Mouse (Mus musculus) granulocyte monocyte progenitor cell, adult 5-6 weeks (primary cell): ENCODE measurements around the gene Kansl3. TPM values are rescaled to one million over a fixed set of nuclear protein-coding genes. Genes with fewer than 3 reads are reported as not detected.

Experiments
- ATAC-seq: replicated peaks from 2 replicates; pipeline ENCODE4 v1.8.0; 2016; ENCODE audit warnings: mild to moderate bottlenecking, moderate TSS enrichment, inconsistent platforms; ENCODE audit not compliant: poor library complexity, severe bottlenecking
- total RNA-seq, 2 experiments: library from RNA; stranded (forward) in 1 of 2; stranded (reverse) in 1 of 2; fragments of 200-712, 200-1000 nt in 1 of 2; fragments of >200 nt in 1 of 2; fragmentation: Nextera tagmentation in 1 of 2; gene quantifications; 2 replicates each; pipeline ENCODE4 v1.2.3; 2014 to 2017

Kansl3 gene
- total RNA-seq (2014; fragmentation: Nextera tagmentation) (37.2 and 57.8 TPM in 2 replicates), total RNA-seq (2017) (36.9 and 40.2 TPM in 2 replicates)

DNA sequence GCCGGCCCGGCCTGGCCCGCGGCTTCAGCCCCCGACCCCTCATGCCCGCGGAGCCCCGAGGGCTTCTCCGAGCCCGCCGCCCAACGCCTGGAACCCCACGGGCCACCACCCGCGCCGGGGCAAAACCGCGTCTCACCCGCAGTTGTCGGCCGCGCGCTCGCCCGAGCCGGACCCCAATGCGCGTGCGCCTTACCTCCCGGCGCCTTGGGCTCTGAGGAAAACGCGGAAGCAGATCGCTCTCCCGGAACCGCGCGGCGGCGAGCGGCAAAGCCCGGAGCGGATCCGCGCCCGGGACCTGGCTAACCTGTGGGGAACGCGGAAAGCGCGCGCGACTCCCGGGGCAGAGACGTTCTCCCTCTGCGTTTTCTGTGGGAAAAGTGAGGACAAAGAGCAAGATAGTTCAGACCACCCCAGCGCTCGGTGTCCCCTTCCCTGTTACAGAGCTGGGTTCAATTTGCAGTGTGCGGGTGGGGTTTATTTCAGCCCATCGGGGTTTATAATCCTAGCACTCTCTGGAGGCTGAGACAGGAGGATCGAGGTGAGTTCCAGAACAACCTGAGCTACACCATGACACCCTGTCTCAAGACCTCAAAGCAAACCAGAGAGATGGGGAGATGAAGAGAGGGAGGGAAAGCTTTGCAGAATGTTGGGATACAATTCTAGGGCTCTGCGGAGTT is at the start of gene Kansl3:
TSS of gene Kansl3 (minus strand) at position 213 of the 677 bp plus-strand sequence.
- ATAC-seq: peak; percentile 92

DNA sequence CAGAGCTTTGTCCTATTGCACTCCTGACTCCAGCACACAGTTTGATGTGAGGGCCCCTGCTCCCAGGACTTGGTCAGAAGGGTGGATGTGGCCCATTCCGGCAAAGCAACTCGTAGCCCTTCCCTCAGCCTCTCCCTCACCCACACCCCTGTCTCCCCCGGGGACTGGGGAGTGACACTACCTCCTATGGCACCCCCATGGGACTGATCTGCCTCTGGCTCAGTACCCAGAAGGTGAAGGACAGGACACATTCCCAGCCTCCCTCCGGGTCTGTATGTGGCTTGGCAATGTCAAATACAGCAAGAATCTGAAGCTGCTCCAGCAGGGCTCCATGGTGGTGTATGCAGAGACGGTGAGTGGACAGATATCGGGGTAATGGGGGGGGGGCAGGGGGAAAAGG is 35.5 kb upstream of the Kansl3 start:
- ATAC-seq: no peak

GRCm38 (mm10) chr1:36401509-36401908 is 32.5 kb upstream of the Kansl3 start:
- no peak for ATAC-seq

DNA sequence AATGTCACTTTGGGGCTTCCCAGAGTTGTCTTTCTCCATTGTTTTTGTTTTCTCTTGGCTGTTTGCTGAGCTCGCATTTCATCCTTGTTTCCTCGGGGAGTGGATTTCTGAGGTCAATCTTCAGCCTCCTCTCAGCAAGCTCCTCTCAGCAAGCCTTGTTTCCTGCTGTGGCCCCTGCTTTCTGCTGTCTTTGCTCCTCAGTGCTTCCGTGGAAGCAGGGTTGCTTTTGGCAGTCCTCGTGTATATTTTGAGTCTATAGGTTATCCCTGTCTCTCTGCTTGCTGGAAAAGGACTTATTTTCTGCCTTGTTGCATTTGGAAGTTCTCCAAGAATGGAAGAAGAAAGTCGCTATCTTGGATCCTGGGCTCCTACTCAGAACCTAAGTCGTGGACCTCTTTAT is 28.1 kb upstream of the Kansl3 start:
- ATAC-seq: no peak

- ATAC-seq: no peak
Observed at GRCm38 (mm10) chr1:36379582-36379981, 10.6 kb upstream of the Kansl3 start.

DNA sequence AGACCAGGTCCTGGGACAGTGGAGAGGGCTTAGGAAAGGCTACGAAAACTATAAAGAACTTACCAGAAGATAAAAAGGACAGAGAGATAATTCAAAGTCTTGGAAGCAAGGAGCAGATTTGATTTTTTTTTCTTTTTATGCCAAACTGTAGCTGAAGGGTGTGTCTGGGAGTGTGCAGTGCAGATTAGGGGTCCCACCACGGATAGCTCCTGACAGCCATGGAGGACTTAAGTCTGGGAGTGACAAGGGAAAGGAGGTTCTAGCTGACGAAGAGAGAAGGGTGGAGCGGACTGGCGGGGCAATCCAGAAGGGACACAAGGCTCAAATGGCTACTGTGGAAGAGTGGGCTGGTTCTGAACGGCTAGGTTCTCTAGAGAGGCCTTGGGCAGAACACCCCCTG is 9.9 kb upstream of the Kansl3 start:
- ATAC-seq: no peak

GRCm38 (mm10) chr1:36371934-36372845 is 3.2 kb upstream of the Kansl3 start, which contains the start of gene Fer1l5:
TSS of gene Fer1l5 (plus strand) at chr1:36372291.
- ATAC-seq: no peak

DNA sequence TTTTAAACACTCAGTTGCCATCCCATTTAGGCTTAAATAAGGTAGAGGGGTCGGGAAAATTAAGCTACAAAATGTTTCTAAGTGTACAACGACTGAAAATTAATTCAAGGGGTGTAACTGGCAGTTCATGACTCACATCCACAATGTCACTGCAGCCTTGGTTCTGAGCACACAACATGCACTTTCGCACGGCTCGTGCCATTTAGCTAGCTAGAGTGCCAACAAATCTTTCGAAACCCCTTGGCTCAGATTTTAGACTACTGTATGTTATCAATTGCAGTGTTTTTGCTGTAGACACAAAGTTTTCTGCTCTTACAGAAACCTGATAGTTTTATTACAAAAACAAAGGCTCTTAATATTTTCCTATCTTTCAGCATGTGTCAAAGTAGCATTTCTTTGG is 1.9 kb upstream of the Kansl3 start:
- ATAC-seq: no peak

- ATAC-seq: peak; percentile 30
Observed at GRCm38 (mm10) chr1:36368112-36368968, 641 bp downstream of the Kansl3 start.

GRCm38 (mm10) chr1:36367698-36368097 is 1.3 kb downstream of the Kansl3 start:
- no peak for ATAC-seq

DNA sequence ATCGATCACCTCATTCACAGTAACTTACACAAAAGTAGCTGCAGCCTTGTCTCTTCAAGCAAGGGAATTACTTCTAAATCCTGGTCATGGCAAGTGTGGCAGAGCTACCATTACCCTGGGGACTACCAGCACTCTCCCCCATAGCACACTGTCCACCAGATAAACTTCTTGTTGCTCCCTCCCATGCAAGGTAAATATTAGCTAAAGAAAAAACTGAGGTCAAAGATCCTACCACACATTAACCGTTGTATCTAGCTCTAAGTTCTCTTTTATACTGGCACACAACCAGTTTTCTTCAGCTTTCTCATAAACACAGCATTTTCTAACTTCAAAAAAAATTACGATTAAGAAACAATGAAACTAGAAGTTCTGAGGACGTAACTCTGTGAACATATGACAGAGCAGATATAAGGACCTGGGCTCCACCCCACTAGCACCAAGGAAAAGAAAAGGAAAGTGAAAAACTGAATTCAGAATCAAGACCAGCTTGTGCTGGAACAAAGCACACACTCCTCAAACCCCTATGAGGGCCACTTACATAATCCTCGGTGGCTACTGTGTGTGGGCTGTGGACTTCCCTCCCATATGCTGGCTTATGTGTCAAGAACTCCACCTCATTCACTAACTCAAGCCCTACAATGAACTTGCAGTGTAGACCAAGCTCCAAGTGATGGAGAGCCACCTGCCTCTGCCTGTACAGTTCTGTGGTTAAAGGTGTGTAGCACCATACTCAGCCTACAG is 11.9 kb downstream of the Kansl3 start:
- peak; percentile 40 for ATAC-seq

GRCm38 (mm10) chr1:36352351-36352750 is 16.6 kb downstream of the Kansl3 start:
- ATAC-seq: no peak

DNA sequence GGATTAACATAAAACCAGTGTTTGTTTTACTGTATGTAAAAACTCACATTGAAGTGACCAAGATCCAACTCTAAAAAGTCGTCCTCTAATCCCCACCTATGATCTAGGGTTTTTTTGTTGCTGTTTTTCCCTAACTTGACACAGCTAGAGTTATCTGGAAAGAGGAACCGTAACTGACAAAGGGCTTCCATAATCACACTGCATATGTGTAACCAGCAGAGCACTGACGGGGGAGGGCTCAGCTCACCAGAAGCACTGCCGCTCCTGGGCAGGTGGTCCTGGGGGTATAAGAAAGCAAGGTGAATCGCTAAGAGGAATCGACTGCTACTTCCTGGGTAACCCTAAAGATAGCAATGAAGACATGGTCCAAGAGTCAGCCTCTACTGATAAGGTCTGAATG is 26.4 kb downstream of the Kansl3 start:
- ATAC-seq: no peak

DNA sequence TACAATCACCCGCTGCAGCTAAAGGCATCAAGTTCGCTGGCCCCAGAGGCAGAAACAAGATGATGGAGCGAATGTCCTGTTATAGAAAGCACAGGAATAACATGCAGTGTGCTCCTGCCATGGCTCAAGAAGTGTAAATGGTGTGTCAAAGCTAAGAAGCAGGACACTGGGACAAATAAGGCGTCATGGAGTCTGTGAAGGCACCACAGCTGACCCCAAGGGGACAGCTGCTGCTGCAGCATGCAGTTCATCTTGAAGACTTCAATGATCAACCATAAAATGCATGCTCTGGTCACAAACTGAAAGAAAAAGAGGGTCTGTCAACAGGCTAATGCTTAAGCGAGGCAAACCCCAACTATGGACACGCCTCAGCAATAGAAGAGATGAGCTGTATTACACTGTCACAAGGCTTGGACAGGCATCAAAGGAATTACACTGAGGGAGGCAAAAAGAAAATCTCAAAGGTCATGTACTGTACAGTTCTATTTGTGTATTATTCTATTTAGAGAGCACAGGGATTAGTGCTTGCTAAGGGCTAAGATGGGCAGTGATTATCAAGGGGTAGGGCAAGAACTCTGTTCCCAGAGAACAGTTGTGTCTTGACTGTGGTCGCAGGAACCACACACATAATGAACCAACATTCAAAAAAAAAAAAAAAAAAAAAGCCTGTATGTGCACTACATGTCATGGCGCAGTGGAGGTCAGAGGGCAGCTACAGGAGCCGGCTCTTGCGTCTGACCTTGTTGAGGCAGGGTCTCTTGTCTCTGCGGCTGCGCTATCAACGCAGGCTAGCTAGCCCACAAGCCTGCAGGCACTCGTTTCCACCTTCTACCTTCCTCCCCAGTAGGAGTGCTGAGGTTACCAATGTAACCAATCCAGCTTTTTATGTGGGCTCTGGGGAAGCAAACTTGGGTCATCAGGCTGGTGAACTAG is 35.8 kb downstream of the Kansl3 start:
- ATAC-seq: no peak

GRCm38 (mm10) chr1:36331743-36332142 is 37.2 kb downstream of the Kansl3 start:
- ATAC-seq: no peak

DNA sequence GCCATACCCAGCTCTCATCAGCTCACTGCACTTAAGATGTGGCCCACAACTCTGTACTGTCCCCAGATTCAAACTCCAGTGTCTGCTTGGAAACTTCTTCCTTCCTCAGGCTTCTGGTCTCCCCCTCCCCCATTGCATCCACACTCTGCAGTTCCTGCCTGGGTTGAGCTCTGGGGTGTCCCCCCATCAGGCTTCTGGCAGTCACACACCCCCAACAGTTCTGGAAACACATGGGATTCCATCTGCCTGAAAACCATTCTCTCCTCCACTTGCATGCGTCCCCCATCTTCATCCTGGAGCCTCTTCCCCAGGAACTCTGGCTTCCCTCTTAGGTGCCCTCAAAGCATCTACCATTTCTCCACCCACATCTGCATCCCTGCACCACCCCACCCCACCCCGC is 42.2 kb downstream of the Kansl3 start:
- no peak for ATAC-seq

- ATAC-seq: peak; percentile 83
Observed at GRCm38 (mm10) chr1:36325900-36326321, 43.1 kb downstream of the Kansl3 start.

- peak; percentile 50 for ATAC-seq
Observed at GRCm38 (mm10) chr1:36323746-36324448, 45.1 kb downstream of the Kansl3 start.
